Mouse (Mus musculus) embryonic fibroblast, embryonic 13.5 days (primary cell): ENCODE measurements around the gene Tvp23b.

ENCODE experiments used
- CTCF ChIP-seq: IDR thresholded peaks from 2 replicates; pipeline ENCODE4 v1.5.1; 2011; ENCODE audit warnings: mild to moderate bottlenecking, control low read depth, low read length, moderate library complexity, borderline replicate concordance; ENCODE audit not compliant: insufficient read depth
- POLR2A ChIP-seq: IDR thresholded peaks from 2 replicates; pipeline ENCODE4 v1.6.1; 2011; ENCODE audit warnings: low read depth, mild to moderate bottlenecking, control low read depth, low read length, moderate library complexity

- no peak for TF ChIP-seq POLR2A
- no peak for TF ChIP-seq CTCF
Measured at GRCm38 (mm10) chr11:62865562-62865961, 13.7 kb upstream of the Tvp23b start.
